Mouse (Mus musculus) macrophage (primary cell): ENCODE results near the gene B3gnt3. TPM values are rescaled to one million over a fixed set of nuclear protein-coding genes. Genes with fewer than 3 reads are reported as not detected.
"Not testable (repeated sequence)": the region's sequence is repeated elsewhere in the genome, so short reads cannot be mapped to it uniquely, and the experiment has no call there.

Experiments
- H3K27ac ChIP-seq: fragments of 350-480 bp; formaldehyde crosslinking; 2 replicates; pipeline ENCODE4 v1.9.0; 2021
- H3K36me3 ChIP-seq: fragments of 350-480 bp; formaldehyde crosslinking; 2 replicates; pipeline ENCODE4 v1.9.0; 2021; ENCODE audit errors: inconsistent target
- H3K4me3 ChIP-seq: fragments of 350-480 bp; formaldehyde crosslinking; 2 replicates; pipeline ENCODE4 v1.9.0; 2021; ENCODE audit errors: inconsistent target
- H3K79me2 ChIP-seq: fragments of 350-480 bp; formaldehyde crosslinking; 2 replicates; pipeline ENCODE4 v1.9.0; 2021; ENCODE audit errors: inconsistent target
- WGBS: methylation state at CpG from one replicate; pipeline ENCODE4 v1.1.7; 2026; ENCODE audit warnings: inconsistent platforms; ENCODE audit not compliant: missing documents; 5-methylcytosine and 5-hydroxymethylcytosine counted together
- polyA plus RNA-seq: library from polyadenylated mRNA; stranded (reverse); fragments of 250-400 nt; gene quantifications from 3 replicates; pipeline ENCODE4 v1.2.4, GENCODE M21; 2018; ENCODE audit warnings: inconsistent platforms

The B3gnt3 gene
- polyA plus RNA-seq, 1 experiment from 2014 or later: 13.1 TPM

DNA sequence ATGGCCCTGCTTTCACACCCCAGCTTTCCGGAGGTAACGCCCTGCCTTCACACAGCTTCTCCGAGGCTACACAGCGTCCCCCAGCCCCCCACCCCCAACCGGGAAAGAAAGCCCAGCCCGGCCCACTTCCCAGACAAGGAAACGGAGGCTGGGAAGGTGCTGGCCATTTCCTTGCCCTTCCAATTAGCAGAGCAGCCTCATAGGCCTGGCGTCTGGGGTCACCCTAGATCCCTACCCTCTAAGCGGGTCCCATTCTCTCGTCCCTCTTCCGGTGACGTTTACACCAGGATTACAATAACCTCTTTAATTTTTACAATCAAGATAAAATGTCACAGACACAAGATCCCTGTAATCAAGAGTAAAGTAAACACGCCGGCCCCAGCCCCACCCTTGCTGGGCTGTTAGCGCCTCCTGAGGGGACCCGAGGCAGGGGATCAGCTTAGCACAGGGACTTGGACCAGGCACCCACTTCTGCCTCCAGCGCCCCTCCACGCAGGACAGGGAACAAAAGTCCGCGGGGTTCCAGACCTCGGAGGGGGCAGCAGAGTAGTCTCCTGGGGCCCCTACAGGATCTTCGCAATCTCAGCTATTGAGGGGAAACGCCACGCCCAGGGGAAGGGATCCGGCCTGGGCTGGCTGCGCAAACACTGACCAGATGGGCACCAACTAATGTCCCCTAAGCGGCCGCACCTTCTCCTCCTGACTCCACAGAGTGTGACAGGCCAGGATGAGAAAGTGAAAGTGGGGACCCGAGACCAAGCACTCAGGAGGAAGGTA lies 908 bp downstream of the B3gnt3 start:
- 0 out of 2 replicates have a peak overlapping the region, but pooled peaks have one; percentile 21 for H3K27ac ChIP-seq
- no peaks in the 10 kb centered on the region for H3K79me2 ChIP-seq
- H3K4me3 ChIP-seq: peak overlapping the region; percentile 84
- WGBS: 29% methylated on average over 27 of the region's 29 CpGs
- no peaks in the 10 kb centered on the region for H3K36me3 ChIP-seq

DNA sequence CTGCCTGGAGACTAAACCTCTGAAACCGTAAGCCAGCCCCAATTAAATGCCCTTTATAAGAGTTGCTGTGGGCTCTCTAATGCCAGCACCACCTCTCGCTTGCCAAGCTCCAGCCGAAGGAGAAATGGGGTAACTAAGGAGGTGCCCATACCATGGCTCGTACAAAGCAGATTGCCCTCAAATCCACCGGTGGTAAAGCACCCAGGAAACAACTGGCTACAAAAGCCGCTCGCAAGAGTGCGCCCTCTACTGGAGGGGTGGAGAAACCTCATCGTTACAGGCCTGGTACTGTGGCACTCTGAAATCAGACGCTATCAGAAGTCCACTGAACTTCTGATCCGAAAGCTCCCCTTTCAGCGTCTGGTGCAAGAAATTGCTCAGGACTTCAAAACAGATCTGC lies 6.1 kb downstream of the B3gnt3 start:
- H3K4me3 ChIP-seq, H3K36me3 ChIP-seq, H3K79me2 ChIP-seq, H3K27ac ChIP-seq: not testable (repeated sequence)
- 77% methylated on average over 12 of the region's 12 CpGs for WGBS

DNA sequence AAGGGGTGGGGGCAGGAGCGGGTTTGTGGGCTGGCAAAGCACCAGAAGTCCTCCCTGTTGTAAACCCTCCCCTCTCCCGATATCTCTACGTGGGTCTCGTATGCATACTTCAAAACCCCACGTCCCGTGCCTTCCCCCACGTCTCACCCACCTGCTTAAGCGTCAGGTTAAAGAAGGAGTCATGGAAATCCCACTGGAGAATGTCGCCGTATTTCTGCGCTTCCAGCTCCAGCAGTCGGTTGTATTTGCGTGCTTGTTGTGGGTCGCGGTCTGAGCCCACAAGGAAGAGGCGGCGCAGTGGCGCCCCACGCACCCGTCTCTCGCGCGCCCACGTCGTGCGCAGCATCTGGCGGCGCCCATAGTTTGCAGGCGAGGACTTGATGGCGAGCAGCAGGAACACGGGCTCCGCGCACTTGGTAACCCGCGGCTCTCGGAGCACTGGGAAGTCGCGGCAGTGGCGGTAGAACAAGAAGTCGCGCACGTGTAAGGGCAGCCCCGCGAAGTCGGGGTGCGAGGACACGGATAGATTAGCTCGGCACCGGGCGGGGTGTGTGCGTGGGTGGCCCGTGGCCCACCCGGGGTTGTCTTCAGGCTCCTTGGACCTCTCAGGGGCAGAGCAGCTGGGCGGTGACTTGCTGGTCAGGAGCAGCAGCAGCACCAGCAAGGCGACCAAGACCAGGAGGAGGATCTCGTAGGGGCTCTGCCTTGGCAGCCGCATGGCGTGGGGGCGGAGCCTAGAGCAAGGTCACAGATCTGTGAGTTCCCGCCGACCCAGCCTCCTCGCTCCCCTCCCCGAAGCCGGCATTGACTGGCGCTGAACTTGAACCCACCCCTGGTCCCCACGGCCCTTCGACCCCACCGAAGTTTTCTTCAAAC lies 8.2 kb downstream of the B3gnt3 start:
- WGBS: 22% methylated on average over 64 of the region's 68 CpGs
- H3K4me3 ChIP-seq: no peak overlapping the region
- H3K79me2 ChIP-seq: no peaks in the 10 kb centered on the region
- H3K27ac ChIP-seq: no peak overlapping the region
- peaks cover 4% of the 10 kb centered on the region; the same call in 1 of the 2 replicates for H3K36me3 ChIP-seq

DNA sequence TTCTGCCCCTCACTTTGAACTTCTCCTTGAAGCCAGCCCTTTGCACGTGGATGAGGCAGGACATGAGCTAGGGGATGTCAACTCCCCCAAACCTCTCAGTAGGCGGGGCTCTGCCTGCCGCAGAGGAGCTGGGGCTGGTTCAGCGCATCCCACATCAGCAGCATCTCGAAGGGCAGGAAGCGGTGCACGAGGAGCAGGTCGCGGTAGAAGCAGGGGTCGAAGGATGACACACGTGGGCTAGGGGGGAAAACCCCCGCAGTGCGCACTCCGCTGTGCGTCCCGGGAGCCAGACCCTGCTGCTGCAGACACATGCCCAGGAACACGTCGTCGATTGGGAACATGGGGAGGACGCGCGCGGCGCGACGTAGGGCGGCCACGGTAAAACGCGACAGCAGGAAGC lies 9.1 kb downstream of the B3gnt3 start:
- H3K4me3 ChIP-seq: no peak overlapping the region
- H3K27ac ChIP-seq: no peak overlapping the region
- WGBS: 19% methylated on average over 30 of the region's 30 CpGs
- peaks cover 4% of the 10 kb centered on the region; the same call in 1 of the 2 replicates for H3K36me3 ChIP-seq
- no peaks in the 10 kb centered on the region for H3K79me2 ChIP-seq

GRCm38 (mm10) chr8:71689028-71689427 lies 12.6 kb downstream of the B3gnt3 start, which contains the start of gene Insl3:
Gene Insl3, plus strand, starts transcription at chr8:71689214.
- Histone ChIP-seq H3K27ac (no peak within 1 kb of the TSS), H3K79me2 (no peaks in the 10 kb centered on the region), H3K4me3 (no peak within 1 kb of the TSS), H3K36me3 (peaks cover 10% of the 10 kb centered on the region; the same call in 1 of the 2 replicates)
- 76% methylated on average over 28 of the region's 33 CpGs for WGBS

- Histone ChIP-seq H3K36me3 (peaks cover 14% of the 10 kb centered on the region; the same call in 1 of the 2 replicates), H3K27ac (no peak overlapping the region), H3K4me3 (no peak overlapping the region), H3K79me2 (no peaks in the 10 kb centered on the region)
- 94% methylated on average over 8 of the region's 8 CpGs for WGBS
These were observed 14.0 kb downstream of the B3gnt3 start for GRCm38 (mm10) chr8:71687616-71688015.

GRCm38 (mm10) chr8:71686143-71686734 lies 15.3 kb downstream of the B3gnt3 start:
- Histone ChIP-seq H3K4me3 (no peak overlapping the region), H3K79me2 (no peaks in the 10 kb centered on the region), H3K27ac (no peak overlapping the region), H3K36me3 (peaks cover 23% of the 10 kb centered on the region; the same call in 1 of the 2 replicates)
- 91% methylated on average over 23 of the region's 23 CpGs for WGBS

DNA sequence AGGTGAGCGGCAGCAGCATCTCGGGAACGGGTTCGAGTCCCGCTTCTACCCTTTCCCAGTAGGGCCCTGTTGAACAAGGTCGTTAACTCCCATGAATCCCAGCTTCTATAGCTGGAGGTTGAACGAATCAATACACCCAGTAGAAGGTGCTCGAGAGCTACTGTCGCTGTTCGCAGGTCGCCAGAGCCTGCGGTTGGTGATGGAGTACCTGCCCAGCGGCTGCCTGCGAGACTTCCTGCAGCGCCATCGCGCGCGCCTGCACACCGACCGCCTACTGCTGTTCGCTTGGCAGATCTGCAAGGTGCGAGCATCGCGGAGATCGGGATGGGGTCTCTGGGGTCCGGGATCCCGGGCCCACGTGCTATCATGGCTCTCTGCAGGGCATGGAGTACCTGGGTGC lies 16.0 kb downstream of the B3gnt3 start:
- H3K27ac ChIP-seq: no peak overlapping the region
- H3K4me3 ChIP-seq: no peak overlapping the region
- no peaks in the 10 kb centered on the region for H3K79me2 ChIP-seq
- WGBS: 98% methylated on average over 13 of the region's 29 CpGs
- peaks cover 28% of the 10 kb centered on the region; the same call in 1 of the 2 replicates for H3K36me3 ChIP-seq

DNA sequence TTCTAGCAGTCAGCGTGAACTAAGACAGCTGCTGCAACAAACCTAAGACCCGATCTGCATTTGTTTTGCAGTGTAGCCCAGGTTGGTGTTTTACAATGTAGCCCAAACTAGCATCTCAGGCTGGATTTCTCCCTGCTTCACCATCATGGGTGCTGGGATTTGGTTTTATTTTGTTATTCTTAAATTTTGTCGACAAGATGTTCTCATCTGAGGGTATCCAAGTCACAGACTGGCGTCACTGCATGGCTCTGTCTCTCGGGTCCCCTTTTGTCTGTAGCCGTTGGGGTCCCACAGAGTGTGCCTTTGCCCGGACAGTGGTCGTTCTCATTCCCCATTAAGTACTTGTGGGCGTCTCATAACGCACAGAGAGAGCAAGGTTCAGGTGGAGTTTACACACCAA lies 16.9 kb downstream of the B3gnt3 start:
- WGBS: 85% methylated on average over 10 of the region's 10 CpGs
- Histone ChIP-seq H3K79me2 (no peaks in the 10 kb centered on the region), H3K27ac (no peak overlapping the region), H3K4me3 (no peak overlapping the region), H3K36me3 (peaks cover 34% of the 10 kb centered on the region; the same call in 1 of the 2 replicates)

- WGBS: 96% methylated on average over 11 of the region's 12 CpGs
- Histone ChIP-seq H3K36me3 (peaks cover 34% of the 10 kb centered on the region; the same call in 1 of the 2 replicates), H3K4me3 (no peak overlapping the region), H3K79me2 (no peaks in the 10 kb centered on the region; the same call in 1 of the 2 replicates), H3K27ac (no peak overlapping the region)
These were observed 18.8 kb downstream of the B3gnt3 start for GRCm38 (mm10) chr8:71682832-71683231.

DNA sequence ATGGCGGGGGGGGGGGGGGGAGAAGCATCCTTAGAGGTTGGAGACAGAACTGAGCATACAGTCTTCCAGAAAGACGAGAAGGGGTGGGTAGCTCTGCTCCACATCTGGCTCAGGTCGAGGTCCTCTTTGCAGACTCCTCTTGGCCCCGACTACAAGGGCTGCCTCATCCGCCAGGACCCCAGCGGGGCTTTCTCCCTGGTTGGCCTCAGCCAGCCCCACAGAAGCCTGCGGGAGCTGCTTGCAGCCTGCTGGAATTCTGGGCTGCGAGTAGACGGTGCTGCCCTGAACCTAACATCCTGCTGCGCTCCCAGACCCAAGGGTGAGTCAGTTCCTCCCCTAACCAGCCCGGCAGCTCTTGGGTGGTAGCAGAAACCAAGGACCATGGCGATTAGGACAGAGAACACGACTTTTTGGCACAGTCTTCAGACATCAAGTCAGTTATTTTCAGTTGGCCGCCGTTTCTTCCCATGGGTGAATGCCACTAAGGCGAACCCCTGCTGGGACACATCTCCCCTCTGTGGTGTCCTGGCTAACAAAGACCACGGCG lies 20.1 kb downstream of the B3gnt3 start:
- Histone ChIP-seq H3K27ac (no peak overlapping the region), H3K4me3 (no peak overlapping the region), H3K79me2 (peaks cover 5% of the 10 kb centered on the region; the same call in 1 of the 2 replicates), H3K36me3 (peaks cover 34% of the 10 kb centered on the region; the same call in 1 of the 2 replicates)
- 90% methylated on average over 16 of the region's 18 CpGs for WGBS

- Histone ChIP-seq H3K36me3 (peaks cover 34% of the 10 kb centered on the region; the same call in 1 of the 2 replicates), H3K4me3 (no peak overlapping the region), H3K27ac (no peak overlapping the region)
These were observed 21.1 kb downstream of the B3gnt3 start for GRCm38 (mm10) chr8:71680471-71680870.

GRCm38 (mm10) chr8:71679550-71680168 lies 21.9 kb downstream of the B3gnt3 start:
- Histone ChIP-seq H3K27ac (no peak overlapping the region), H3K4me3 (no peak overlapping the region), H3K36me3 (peaks cover 31% of the 10 kb centered on the region; the same call in 1 of the 2 replicates), H3K79me2 (peaks cover 5% of the 10 kb centered on the region; the same call in 1 of the 2 replicates)
- 96% methylated on average over 30 of the region's 46 CpGs for whole genome bisulfite sequencing

More at GRCm38 (mm10) chr8:71680471-71680870, 21.1 kb downstream of the B3gnt3 start:
- WGBS: 94% methylated on average over 21 of the region's 21 CpGs
- peaks cover 5% of the 10 kb centered on the region; the same call in 1 of the 2 replicates for H3K79me2 ChIP-seq
